Mouse (Mus musculus) forebrain, embryonic 11.5 days (tissue): ENCODE results near the gene Slc9a9. TPM values are rescaled to one million over a fixed set of nuclear protein-coding genes. Genes with fewer than 3 reads are reported as not detected.

Experiments
- ATAC-seq: fragments of 200-750 bp; cut with Nextera tagmentation; replicated peaks from 2 replicates; pipeline ENCODE4 v1.8.0; 2017; ENCODE audit warnings: moderate TSS enrichment; ENCODE audit not compliant: low FRiP score
- DNase-seq: peaks from one replicate; pipeline ENCODE4 v3.0.0-alpha.2; 2017; ENCODE audit warnings: low spot score
- H3K27ac ChIP-seq: fragments of 300-500 bp; sonication (generic); 2 replicates; pipeline ENCODE4 v1.5.1; 2014; ENCODE audit warnings: low read depth, low read length
- H3K27me3 ChIP-seq: fragments of 300-500 bp; sonication (generic); 2 replicates; pipeline ENCODE4 v1.6.1; 2014; ENCODE audit warnings: mild to moderate bottlenecking, low read length, mixed read lengths; ENCODE audit not compliant: control insufficient read depth, insufficient read depth
- H3K36me3 ChIP-seq: fragments of 300-500 bp; sonication (generic); 2 replicates; pipeline ENCODE4 v1.6.1; 2014; ENCODE audit warnings: mild to moderate bottlenecking, low read length, moderate library complexity, mixed read lengths; ENCODE audit not compliant: control insufficient read depth, insufficient read depth
- H3K4me1 ChIP-seq: fragments of 300-500 bp; sonication (generic); replicated peaks from 2 replicates; pipeline ENCODE4 v1.6.1; 2014; ENCODE audit warnings: low read length, mixed read lengths; ENCODE audit not compliant: control insufficient read depth, insufficient read depth
- H3K4me2 ChIP-seq: fragments of 300-500 bp; sonication (generic); 2 replicates; pipeline ENCODE4 v1.6.1; 2014; ENCODE audit warnings: low read depth, mild to moderate bottlenecking, low read length, moderate library complexity, mixed read lengths; ENCODE audit not compliant: severe bottlenecking
- H3K4me3 ChIP-seq: fragments of 300-500 bp; sonication (generic); 2 replicates; pipeline ENCODE4 v1.5.1; 2014; ENCODE audit warnings: low read depth, low read length
- H3K9ac ChIP-seq: fragments of 300-500 bp; sonication (generic); 2 replicates; pipeline ENCODE4 v1.6.1; 2014; ENCODE audit warnings: low read length
- H3K9me3 ChIP-seq: fragments of 300-500 bp; sonication (generic); 2 replicates; pipeline ENCODE4 v1.6.1; 2016; ENCODE audit warnings: low read length, mixed read lengths; ENCODE audit not compliant: control insufficient read depth
- WGBS: fragments of 180-500 bp; shearing (Covaris S2); extraction: QIAGEN DNeasy Blood & Tissue Kit; methylation state at CpG from one replicate; pipeline ENCODE4 v1.1.7; 2014; 5-methylcytosine and 5-hydroxymethylcytosine counted together
- polyA plus RNA-seq: library from polyadenylated mRNA; unstranded; fragments of >200 nt; fragmentation: Nextera tagmentation; extraction: Ambion mirVana; gene quantifications from 2 replicates; pipeline ENCODE4 v1.2.1, GENCODE M21; 2014

The Slc9a9 gene
- polyA plus RNA-seq, 1 experiment from 2014 or later, result 2.0 TPM

- H3K4me1 ChIP-seq, result no peaks in the 10 kb centered on the region
- no peak overlapping the region for H3K9ac ChIP-seq
- H3K27me3 ChIP-seq, result no peaks in the 10 kb centered on the region
- H3K9me3 ChIP-seq, result no peaks in the 10 kb centered on the region
- no peak for ATAC-seq
- H3K27ac ChIP-seq, result no peak overlapping the region
- 85% methylated on average over 4 of the region's 4 CpGs for WGBS
- no peak overlapping the region for H3K4me3 ChIP-seq
- H3K4me2 ChIP-seq, result no peak overlapping the region
- no peaks in the 10 kb centered on the region for H3K36me3 ChIP-seq
- DNase-seq, result no peak
These were observed 539.0 kb downstream of the Slc9a9 start for GRCm38 (mm10) chr9:95208681-95209080.

DNA sequence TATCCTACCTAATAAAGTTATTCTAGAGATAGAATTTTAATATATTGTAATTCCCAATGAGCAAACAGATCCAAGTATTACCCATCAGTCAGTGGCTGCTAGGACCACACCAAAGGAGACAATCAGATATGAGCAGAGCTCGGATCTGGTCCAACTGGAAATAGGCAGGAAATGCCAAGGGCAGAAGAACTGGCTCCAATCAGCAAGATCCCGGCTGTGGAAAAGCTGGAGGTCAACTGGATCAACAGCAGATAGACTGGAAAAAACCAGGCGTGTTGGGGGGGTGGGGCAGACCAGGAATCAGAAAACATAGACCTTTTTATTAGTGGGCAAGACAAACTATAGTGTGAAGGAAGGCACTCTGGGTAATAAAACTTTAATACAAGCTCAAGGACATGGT lies 550.3 kb downstream of the Slc9a9 start:
- WGBS, result 71% methylated on average over 3 of the region's 3 CpGs
- ATAC-seq, result no peak
- Histone ChIP-seq H3K4me1 (no peaks in the 10 kb centered on the region), H3K9me3 (no peaks in the 10 kb centered on the region), H3K36me3 (no peaks in the 10 kb centered on the region), H3K27me3 (no peaks in the 10 kb centered on the region), H3K4me2 (no peak overlapping the region), H3K9ac (no peak overlapping the region), H3K27ac (no peak overlapping the region), H3K4me3 (no peak overlapping the region)
- no peak for DNase-seq

DNA sequence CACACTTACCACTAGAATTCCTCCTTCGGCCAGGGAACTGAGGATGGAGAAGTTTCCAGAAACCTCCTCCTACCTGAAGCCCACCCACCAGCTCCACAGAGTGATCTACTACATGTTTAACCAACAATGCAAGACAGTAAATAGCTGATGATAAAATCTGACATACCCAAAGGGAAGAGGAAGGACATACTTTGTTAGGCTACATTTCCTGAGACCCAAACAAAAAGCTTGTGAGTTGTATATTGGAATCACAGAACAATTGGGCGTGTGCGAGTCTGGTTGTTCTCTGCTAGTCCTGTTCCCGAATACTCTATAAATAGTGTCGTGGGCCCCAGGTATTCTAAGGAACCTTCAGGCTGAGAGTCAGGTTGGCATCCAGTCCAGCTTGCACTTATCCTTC lies 551.6 kb downstream of the Slc9a9 start:
- DNase-seq (no peak), ATAC-seq (no peak)
- Histone ChIP-seq H3K4me3 (no peak overlapping the region), H3K27ac (no peak overlapping the region), H3K36me3 (no peaks in the 10 kb centered on the region), H3K4me1 (no peaks in the 10 kb centered on the region), H3K4me2 (no peak overlapping the region), H3K27me3 (no peaks in the 10 kb centered on the region), H3K9ac (no peak overlapping the region), H3K9me3 (no peaks in the 10 kb centered on the region)
- 90% methylated on average over 5 of the region's 5 CpGs for WGBS

DNA sequence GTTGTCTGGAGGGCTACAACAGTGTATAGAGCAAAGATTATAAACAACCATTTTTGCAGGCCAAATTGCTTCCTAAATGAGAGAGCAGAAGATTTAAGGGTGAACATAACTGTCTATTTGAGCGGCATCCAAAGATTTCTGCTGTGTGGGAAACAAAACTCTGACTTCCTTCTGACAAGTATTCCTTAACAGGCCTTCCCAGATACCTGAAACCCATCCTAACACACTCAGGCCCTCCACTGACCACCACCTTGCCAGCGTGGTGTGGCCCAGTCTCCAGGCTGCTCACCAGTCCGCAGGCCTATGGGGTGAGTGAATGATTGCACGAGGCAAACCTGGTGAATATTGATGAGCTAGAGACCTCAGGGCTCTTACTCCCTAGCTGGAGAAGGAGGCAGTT lies 557.3 kb downstream of the Slc9a9 start:
- 77% methylated on average over 4 of the region's 4 CpGs for WGBS
- H3K9ac ChIP-seq, result no peak overlapping the region
- DNase-seq (no peak), ATAC-seq (no peak)
- H3K4me2 ChIP-seq, result no peak overlapping the region
- H3K9me3 ChIP-seq, result no peaks in the 10 kb centered on the region
- H3K27ac ChIP-seq, result no peak overlapping the region
- H3K27me3 ChIP-seq, result no peaks in the 10 kb centered on the region
- no peaks in the 10 kb centered on the region for H3K4me1 ChIP-seq
- H3K36me3 ChIP-seq, result no peaks in the 10 kb centered on the region
- no peak overlapping the region for H3K4me3 ChIP-seq

DNA sequence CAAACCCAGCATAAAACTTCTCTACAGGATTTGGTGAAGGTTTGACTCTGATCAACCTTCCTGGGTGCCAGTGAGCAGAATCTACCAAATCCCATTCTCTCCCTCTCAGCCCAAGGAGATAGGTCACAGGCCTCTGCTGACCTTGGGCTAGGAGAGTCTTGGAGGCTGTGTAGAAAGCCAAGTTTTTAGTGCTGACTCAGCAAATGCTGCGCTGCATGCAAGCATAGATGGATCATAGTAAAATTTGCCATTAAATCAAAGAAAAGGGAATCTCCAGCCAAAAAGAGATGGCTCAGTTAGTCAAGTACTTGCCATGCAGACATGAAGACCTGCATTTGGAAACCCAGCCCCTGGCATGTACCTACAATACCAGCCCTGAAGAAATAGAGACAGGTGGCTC lies 558.4 kb downstream of the Slc9a9 start:
- DNase-seq (no peak), ATAC-seq (no peak)
- Histone ChIP-seq H3K9ac (no peak overlapping the region), H3K27ac (no peak overlapping the region), H3K4me1 (no peaks in the 10 kb centered on the region), H3K4me3 (no peak overlapping the region), H3K9me3 (no peaks in the 10 kb centered on the region), H3K27me3 (no peaks in the 10 kb centered on the region), H3K36me3 (no peaks in the 10 kb centered on the region), H3K4me2 (no peak overlapping the region)
- WGBS, result 100% methylated on average over 1 of the region's 1 CpGs

- no peak for DNase-seq
- Histone ChIP-seq H3K36me3 (no peaks in the 10 kb centered on the region), H3K27me3 (no peaks in the 10 kb centered on the region), H3K4me2 (no peak overlapping the region), H3K4me3 (no peak overlapping the region), H3K9ac (no peak overlapping the region), H3K4me1 (no peaks in the 10 kb centered on the region), H3K9me3 (no peaks in the 10 kb centered on the region), H3K27ac (no peak overlapping the region)
- WGBS, result 91% methylated on average over 2 of the region's 2 CpGs
- no peak for ATAC-seq
These were observed 559.4 kb downstream of the Slc9a9 start for GRCm38 (mm10) chr9:95229147-95229546.

GRCm38 (mm10) chr9:95239900-95240299 lies 570.2 kb downstream of the Slc9a9 start:
- Histone ChIP-seq H3K27ac (no peak overlapping the region), H3K36me3 (no peaks in the 10 kb centered on the region), H3K4me3 (no peak overlapping the region), H3K4me1 (no peaks in the 10 kb centered on the region), H3K27me3 (no peaks in the 10 kb centered on the region), H3K4me2 (no peak overlapping the region), H3K9me3 (no peaks in the 10 kb centered on the region), H3K9ac (no peak overlapping the region)
- DNase-seq (no peak), ATAC-seq (no peak)

DNA sequence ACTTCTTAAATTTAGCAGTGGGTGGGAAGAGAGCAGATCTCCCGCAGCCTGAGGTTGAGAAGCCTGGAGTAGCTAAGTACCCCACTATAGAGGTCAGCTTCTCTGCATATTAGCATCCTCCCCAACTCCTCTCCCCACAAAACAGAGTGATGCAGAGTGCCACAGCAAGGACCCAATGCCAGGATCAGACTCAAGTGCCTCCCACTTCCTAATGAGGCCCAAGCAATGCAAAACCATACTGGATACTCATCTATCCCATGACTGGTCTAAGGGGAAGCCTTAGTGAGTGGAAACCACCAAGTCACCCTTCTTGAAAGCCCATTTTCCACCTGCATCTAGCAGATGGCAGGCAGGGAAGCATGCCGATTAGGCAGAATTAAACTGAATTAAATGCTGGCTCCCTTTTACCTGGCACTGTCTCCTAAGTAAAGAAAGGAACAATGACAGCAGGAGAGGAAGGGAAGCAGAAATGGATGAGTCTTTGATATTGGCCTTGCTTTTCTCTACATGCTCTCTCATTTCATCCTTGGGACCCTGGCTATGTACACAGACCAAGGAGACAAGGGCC lies 573.0 kb downstream of the Slc9a9 start:
- H3K9ac ChIP-seq, result no peak overlapping the region
- no peaks in the 10 kb centered on the region for H3K27me3 ChIP-seq
- H3K36me3 ChIP-seq, result no peaks in the 10 kb centered on the region
- no peaks in the 10 kb centered on the region for H3K9me3 ChIP-seq
- no peak overlapping the region for H3K4me3 ChIP-seq
- no peak overlapping the region for H3K4me2 ChIP-seq
- no peak for ATAC-seq
- DNase-seq, result peak; percentile 9
- H3K27ac ChIP-seq, result no peak overlapping the region
- 95% methylated on average over 2 of the region's 2 CpGs for WGBS
- no peaks in the 10 kb centered on the region for H3K4me1 ChIP-seq

- Histone ChIP-seq H3K36me3 (no peaks in the 10 kb centered on the region), H3K9me3 (no peaks in the 10 kb centered on the region), H3K9ac (no peak overlapping the region), H3K4me1 (no peaks in the 10 kb centered on the region), H3K27me3 (no peaks in the 10 kb centered on the region), H3K4me3 (no peak overlapping the region), H3K4me2 (no peak overlapping the region), H3K27ac (no peak overlapping the region)
- 89% methylated on average over 4 of the region's 4 CpGs for WGBS
- DNase-seq (peak; percentile 2), ATAC-seq (no peak)
These were observed 584.5 kb downstream of the Slc9a9 start for GRCm38 (mm10) chr9:95254162-95254561.
